Mouse (Mus musculus) heart, embryonic 13.5 days (tissue): ENCODE results near the gene Cox5a. TPM values are rescaled to one million over a fixed set of nuclear protein-coding genes. Genes with fewer than 3 reads are reported as not detected.

ENCODE experiments used
- ATAC-seq: fragments of 200-750 bp; cut with Nextera tagmentation; 2 replicates; pipeline ENCODE4 v1.8.0; 2017; ENCODE audit warnings: moderate TSS enrichment; ENCODE audit not compliant: insufficient number of reproducible peaks, low FRiP score, low TSS enrichment; ENCODE audit errors: extremely low read depth
- H3K27ac ChIP-seq: fragments of 300-500 bp; sonication (generic); replicated peaks from 2 replicates; pipeline ENCODE4 v1.5.1; 2015; ENCODE audit warnings: moderate library complexity, mild to moderate bottlenecking, inconsistent platforms
- H3K27me3 ChIP-seq: fragments of 300-500 bp; sonication (generic); replicated peaks from 2 replicates; pipeline ENCODE4 v1.6.1; 2015; ENCODE audit warnings: mild to moderate bottlenecking, inconsistent platforms
- H3K36me3 ChIP-seq: fragments of 300-500 bp; sonication (generic); 2 replicates; pipeline ENCODE4 v1.6.1; 2015; ENCODE audit warnings: mild to moderate bottlenecking, inconsistent platforms
- H3K4me1 ChIP-seq: fragments of 300-500 bp; sonication (generic); 2 replicates; pipeline ENCODE4 v1.6.1; 2015; ENCODE audit warnings: inconsistent platforms
- H3K4me2 ChIP-seq: fragments of 300-500 bp; sonication (generic); 2 replicates; pipeline ENCODE4 v1.6.1; 2015; ENCODE audit warnings: inconsistent platforms, mild to moderate bottlenecking, moderate library complexity
- H3K4me3 ChIP-seq: fragments of 300-500 bp; sonication (generic); 2 replicates; pipeline ENCODE4 v1.5.1; 2015; ENCODE audit warnings: moderate library complexity, mild to moderate bottlenecking, inconsistent platforms
- H3K9ac ChIP-seq: fragments of 300-500 bp; sonication (generic); 2 replicates; pipeline ENCODE4 v1.6.1; 2015; ENCODE audit warnings: inconsistent platforms, mild to moderate bottlenecking, moderate library complexity
- H3K9me3 ChIP-seq: fragments of 300-500 bp; sonication (generic); 2 replicates; pipeline ENCODE4 v1.6.1; 2016; ENCODE audit warnings: inconsistent platforms
- whole genome bisulfite sequencing: fragments of 180-500 bp; shearing (Covaris S2); methylation state at CpG from one replicate; pipeline ENCODE4 v1.1.7; 2015; ENCODE audit warnings: mixed read lengths; 5-methylcytosine and 5-hydroxymethylcytosine counted together
- polyA plus RNA-seq: library from polyadenylated mRNA; unstranded; fragments of >200 nt; fragmentation: Nextera tagmentation; extraction: Ambion mirVana; gene quantifications from 2 replicates; pipeline ENCODE4 v1.2.1, GENCODE M21; 2015

Cox5a gene
- polyA plus RNA-seq, 1 experiment from 2014 or later = 1,286 TPM

DNA sequence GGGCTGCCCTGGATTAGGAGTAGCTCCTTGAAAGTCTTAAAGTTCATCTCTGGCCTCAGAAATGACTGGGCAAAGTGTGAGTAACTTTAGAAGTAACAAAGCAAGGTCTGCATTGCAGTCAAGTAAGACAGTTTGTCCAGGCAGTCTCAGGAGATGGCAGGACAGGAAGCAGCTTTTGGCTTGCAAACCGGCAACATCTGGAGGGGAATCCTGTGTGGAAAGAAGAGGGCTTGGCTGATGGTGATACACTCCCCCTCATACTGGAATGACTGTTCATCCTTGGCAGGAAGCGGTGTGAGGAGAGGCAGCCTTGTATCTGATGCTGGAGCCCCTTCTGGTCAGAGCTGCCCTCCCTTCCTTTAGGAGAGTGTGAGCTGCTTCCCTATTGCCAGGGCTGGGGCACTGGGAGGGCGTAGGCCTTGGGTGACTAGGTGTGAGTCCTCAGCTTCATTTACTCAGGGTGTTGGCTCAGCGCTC is 41.9 kb downstream of the Cox5a start:
- peak overlapping the region; percentile 94 for H3K4me2 ChIP-seq
- H3K9me3 ChIP-seq = no peaks in the 10 kb centered on the region
- no peaks in the 10 kb centered on the region for H3K36me3 ChIP-seq
- peak overlapping the region; percentile 61 for H3K27ac ChIP-seq
- H3K27me3 ChIP-seq = no peaks in the 10 kb centered on the region
- peak overlapping the region; percentile 65 for H3K9ac ChIP-seq
- H3K4me3 ChIP-seq = no peak overlapping the region
- peaks cover 49% of the 10 kb centered on the region for H3K4me1 ChIP-seq
- ATAC-seq = no peak
- WGBS = 52% methylated on average over 4 of the region's 4 CpGs

DNA sequence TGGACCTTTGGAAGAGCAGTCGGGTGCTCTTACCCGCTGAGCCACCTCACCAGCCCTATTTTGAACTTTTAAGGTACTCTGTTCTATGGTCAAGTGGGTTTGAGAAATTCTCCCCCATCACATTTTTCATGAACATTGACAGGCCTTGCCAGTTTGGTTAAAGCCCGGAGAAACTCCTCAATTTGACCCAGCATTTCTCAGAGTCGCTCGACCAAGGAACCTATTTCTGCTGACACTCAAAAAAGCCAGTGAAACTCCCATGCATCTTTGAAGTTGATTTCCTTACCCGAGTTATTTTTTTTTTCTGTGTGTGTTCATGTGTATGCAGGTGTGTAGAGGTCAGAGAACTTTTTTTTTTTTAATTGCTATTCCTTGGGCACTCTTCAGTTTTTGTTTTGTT is 43.5 kb downstream of the Cox5a start:
- Histone ChIP-seq H3K9me3 (no peaks in the 10 kb centered on the region), H3K27ac (no peak overlapping the region), H3K4me3 (no peak overlapping the region), H3K4me1 (peaks cover 49% of the 10 kb centered on the region), H3K27me3 (no peaks in the 10 kb centered on the region), H3K36me3 (peaks cover 16% of the 10 kb centered on the region), H3K9ac (no peak overlapping the region), H3K4me2 (no peak overlapping the region)
- ATAC-seq = no peak
- 87% methylated on average over 6 of the region's 6 CpGs for WGBS

DNA sequence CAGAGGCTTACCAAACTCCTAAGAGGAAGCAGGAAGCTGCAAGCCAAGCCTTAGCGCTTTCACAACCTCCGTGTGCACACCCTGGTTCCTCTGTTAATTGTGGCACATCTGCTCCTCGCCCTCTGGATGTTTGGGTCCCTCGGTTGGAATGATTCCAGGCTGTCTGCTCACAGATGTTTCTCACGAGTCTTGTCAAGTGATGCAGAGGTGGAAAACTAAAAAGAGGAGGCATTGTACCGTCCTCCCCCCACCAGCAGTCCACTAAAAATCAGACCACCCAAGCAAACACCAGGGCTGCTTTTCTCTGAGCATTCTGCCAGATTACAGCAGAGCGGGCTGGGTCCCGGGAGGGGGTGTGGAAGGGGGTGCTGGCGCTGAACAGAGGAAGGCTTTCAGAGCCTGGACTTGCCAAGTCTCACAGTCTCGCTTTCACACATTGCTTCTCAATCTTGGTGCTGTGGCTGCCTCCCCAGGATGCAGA is 44.7 kb downstream of the Cox5a start:
- Histone ChIP-seq H3K4me3 (no peak overlapping the region), H3K36me3 (peaks cover 28% of the 10 kb centered on the region), H3K27me3 (no peaks in the 10 kb centered on the region), H3K9me3 (no peaks in the 10 kb centered on the region), H3K4me2 (peak overlapping the region; percentile 27), H3K27ac (0 out of 2 replicates have a peak overlapping the region, but pooled peaks have one; percentile 14), H3K4me1 (peaks cover 44% of the 10 kb centered on the region), H3K9ac (peak overlapping the region; percentile 62)
- 32% methylated on average over 10 of the region's 10 CpGs for WGBS
- no peak for ATAC-seq

DNA sequence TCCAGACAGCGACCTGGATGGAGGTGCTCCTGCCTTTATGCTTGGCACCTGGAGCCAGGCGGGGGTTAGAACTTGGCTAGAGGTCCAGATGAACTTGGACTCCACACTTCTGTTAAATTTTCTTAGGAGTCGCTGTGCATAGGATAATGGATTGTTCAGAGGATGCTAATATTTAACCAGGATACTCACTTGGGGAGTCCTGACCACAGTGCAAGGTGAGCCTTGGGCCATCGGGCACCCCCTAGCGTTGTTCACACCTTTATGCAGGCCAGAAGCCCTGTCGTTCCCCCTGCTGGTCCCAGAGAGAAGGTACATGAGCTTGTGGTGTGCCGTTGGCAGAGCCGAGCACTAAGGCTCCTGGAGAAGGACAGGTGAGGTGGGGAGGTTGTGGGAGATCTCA is 45.8 kb downstream of the Cox5a start:
- H3K9me3 ChIP-seq = no peaks in the 10 kb centered on the region
- peaks cover 37% of the 10 kb centered on the region for H3K4me1 ChIP-seq
- H3K9ac ChIP-seq = no peak overlapping the region
- peaks cover 37% of the 10 kb centered on the region for H3K36me3 ChIP-seq
- no peaks in the 10 kb centered on the region for H3K27me3 ChIP-seq
- H3K4me2 ChIP-seq = no peak overlapping the region
- H3K27ac ChIP-seq = no peak overlapping the region
- no peak for ATAC-seq
- H3K4me3 ChIP-seq = no peak overlapping the region
- WGBS = 53% methylated on average over 8 of the region's 8 CpGs

DNA sequence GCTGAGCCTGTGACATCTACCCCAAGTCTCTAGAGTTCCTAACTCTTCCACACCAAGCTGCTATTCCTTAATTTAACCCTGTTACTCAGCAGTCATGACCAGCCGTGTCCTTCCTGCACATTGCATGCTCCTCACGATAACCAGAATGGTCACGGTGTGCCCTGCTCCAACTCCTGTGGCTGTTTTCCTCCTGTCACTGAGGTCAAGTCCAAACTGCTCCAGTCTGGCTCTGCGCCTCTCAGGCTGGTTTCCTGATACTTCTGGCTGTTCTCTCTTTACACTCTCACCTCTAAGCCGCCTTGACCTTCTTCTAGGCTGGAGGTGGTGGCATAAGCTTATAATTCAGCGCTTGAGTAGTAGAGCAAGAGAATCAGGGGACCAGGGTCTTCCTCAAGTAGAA is 47.4 kb downstream of the Cox5a start:
- no peaks in the 10 kb centered on the region for H3K9me3 ChIP-seq

DNA sequence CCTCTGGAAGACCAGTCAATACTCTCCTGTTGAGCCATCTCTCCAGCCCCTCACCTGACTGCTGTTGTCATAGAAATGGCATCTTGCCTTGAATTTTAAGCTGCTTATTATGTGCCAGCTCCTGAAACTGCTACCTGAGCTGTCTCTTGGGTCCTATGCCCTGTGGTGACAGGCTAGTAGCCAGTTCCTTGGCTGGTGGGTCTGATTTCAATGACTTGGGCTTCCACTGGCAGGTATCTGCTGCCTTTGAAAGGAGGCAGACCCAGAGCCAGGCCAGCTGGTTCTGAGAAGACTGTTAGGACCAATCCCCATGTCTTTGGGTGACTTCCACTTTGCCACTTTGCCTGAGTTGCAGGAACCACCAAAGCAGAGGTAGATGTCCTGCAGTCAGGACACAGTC is 53.3 kb downstream of the Cox5a start:
- Histone ChIP-seq H3K9ac (no peak overlapping the region), H3K27ac (no peak overlapping the region), H3K4me2 (no peak overlapping the region), H3K9me3 (no peaks in the 10 kb centered on the region), H3K4me1 (peaks cover 2% of the 10 kb centered on the region; the same call in 1 of the 2 replicates), H3K36me3 (peaks cover 52% of the 10 kb centered on the region), H3K27me3 (no peaks in the 10 kb centered on the region), H3K4me3 (no peak overlapping the region)
- no peak for ATAC-seq

More for the DNA sequence above, 47.4 kb downstream of the Cox5a start:
- Histone ChIP-seq H3K27ac (peak overlapping the region; percentile 53), H3K4me1 (peaks cover 21% of the 10 kb centered on the region), H3K27me3 (no peaks in the 10 kb centered on the region), H3K9ac (no peak overlapping the region), H3K4me3 (no peak overlapping the region), H3K36me3 (peaks cover 43% of the 10 kb centered on the region), H3K4me2 (no peak overlapping the region)
- WGBS = 73% methylated on average over 6 of the region's 6 CpGs
- no peak for ATAC-seq

DNA sequence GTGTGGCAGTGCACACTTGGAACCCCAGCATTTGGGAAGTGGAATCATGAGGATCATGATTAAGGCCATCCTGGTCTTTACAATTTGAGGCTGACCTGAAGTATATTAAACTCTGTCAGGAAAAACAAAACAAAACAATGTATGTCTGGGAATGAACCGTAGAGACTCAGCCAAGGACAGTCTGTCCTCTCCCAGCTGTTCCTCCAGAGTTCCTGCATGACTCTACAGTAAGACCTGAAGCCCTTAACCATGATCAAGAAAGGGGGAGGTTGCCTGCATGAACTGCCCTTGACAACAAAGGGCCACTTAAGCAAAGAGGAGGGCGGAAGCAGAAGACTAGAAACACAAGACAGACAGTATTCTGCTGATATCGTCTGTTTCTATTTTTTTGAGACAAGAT is 54.5 kb downstream of the Cox5a start:
- H3K4me3 ChIP-seq = no peak overlapping the region
- H3K9me3 ChIP-seq = no peaks in the 10 kb centered on the region
- H3K36me3 ChIP-seq = peaks cover 52% of the 10 kb centered on the region
- H3K9ac ChIP-seq = no peak overlapping the region
- no peaks in the 10 kb centered on the region for H3K27me3 ChIP-seq
- WGBS = 50% methylated on average over 3 of the region's 3 CpGs
- no peak for ATAC-seq
- H3K27ac ChIP-seq = no peak overlapping the region
- peaks cover 2% of the 10 kb centered on the region; the same call in 1 of the 2 replicates for H3K4me1 ChIP-seq
- no peak overlapping the region for H3K4me2 ChIP-seq

DNA sequence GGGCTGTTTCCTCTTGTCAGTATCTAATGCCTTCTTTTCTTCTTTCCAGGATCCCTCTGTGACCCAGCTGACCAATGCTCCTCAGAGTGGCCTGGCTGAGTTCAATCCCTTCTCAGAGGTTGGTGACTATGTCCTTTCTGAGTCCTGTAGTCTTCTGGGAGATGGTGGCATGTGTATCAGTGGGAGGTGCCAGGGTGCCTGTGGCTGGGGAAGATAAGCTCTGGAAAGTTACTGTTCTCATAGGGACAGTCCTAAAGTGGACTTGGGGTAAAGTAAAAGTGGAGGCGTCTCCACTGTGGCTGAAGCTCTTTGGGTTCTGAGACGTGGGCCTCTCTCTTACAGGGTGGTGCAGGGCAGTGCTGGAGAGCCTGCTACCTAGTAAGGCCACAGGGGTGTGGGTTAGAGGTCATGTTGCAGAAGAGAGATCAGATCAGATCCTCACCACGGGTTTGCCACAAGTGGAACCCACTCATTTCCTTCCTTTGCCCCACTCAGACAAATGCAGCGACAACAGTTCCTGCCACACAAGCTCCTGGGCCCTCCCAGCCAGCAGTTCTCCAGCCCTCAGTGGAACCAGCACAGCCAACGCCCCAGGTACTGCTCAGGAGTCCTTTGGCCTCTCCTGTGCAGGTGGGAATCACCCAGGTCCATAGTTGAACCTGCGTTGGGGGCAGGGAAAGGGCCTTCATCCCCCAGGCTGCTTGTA is 56.2 kb downstream of the Cox5a start:
- H3K9ac ChIP-seq = no peak overlapping the region
- 65% methylated on average over 6 of the region's 6 CpGs for WGBS
- no peaks in the 10 kb centered on the region for H3K27me3 ChIP-seq
- H3K9me3 ChIP-seq = no peaks in the 10 kb centered on the region
- H3K4me3 ChIP-seq = no peak overlapping the region
- no peak overlapping the region for H3K4me2 ChIP-seq
- no peak for ATAC-seq
- H3K4me1 ChIP-seq = peaks cover 2% of the 10 kb centered on the region; the same call in 1 of the 2 replicates
- no peak overlapping the region for H3K27ac ChIP-seq
- H3K36me3 ChIP-seq = peaks cover 55% of the 10 kb centered on the region

Other genes starting within 250 kb of the Cox5a start
- 15.0 and 18.7 TPM in 2 replicates for gene Ppcdc, start 81.2 kb upstream of the Cox5a start, polyA plus RNA-seq
- 9.8 and 10.0 TPM in 2 replicates for gene Scamp5, start 53.2 kb upstream of the Cox5a start, polyA plus RNA-seq
- gene Rpp25, start 17.2 kb upstream of the Cox5a start, polyA plus RNA-seq = 12.2 and 13.5 TPM in 2 replicates
- 11.4 and 12.8 TPM in 2 replicates for gene Fam219b, start 16.3 kb downstream of the Cox5a start, polyA plus RNA-seq
- gene Mpi, start 31.5 kb downstream of the Cox5a start, polyA plus RNA-seq = 74.2 and 80.9 TPM in 2 replicates
- gene Scamp2, start 39.7 kb downstream of the Cox5a start, polyA plus RNA-seq = 51.5 and 52.4 TPM in 2 replicates
- gene Ulk3, start 68.2 kb downstream of the Cox5a start, polyA plus RNA-seq = 14.6 and 17.1 TPM in 2 replicates
- not detected in 2 replicates for gene Cplx3, start 85.0 kb downstream of the Cox5a start, polyA plus RNA-seq
- not detected in 2 replicates for gene Lman1l, start 99.5 kb downstream of the Cox5a start, polyA plus RNA-seq
- 16.3 and 17.2 TPM in 2 replicates for gene Csk, start 132.4 kb downstream of the Cox5a start, polyA plus RNA-seq
- gene Cyp1a2, start 162.4 kb downstream of the Cox5a start, polyA plus RNA-seq = not detected in 2 replicates
- gene Cyp1a1, start 166.7 kb downstream of the Cox5a start, polyA plus RNA-seq = not detected in 2 replicates
- 16.2 and 17.5 TPM in 2 replicates for gene Edc3, start 187.3 kb downstream of the Cox5a start, polyA plus RNA-seq
- gene Clk3, start 244.6 kb downstream of the Cox5a start, polyA plus RNA-seq = 56.1 and 57.1 TPM in 2 replicates